ENCODE assay signal across 26 mouse cellular contexts in the genomic region with DNA sequence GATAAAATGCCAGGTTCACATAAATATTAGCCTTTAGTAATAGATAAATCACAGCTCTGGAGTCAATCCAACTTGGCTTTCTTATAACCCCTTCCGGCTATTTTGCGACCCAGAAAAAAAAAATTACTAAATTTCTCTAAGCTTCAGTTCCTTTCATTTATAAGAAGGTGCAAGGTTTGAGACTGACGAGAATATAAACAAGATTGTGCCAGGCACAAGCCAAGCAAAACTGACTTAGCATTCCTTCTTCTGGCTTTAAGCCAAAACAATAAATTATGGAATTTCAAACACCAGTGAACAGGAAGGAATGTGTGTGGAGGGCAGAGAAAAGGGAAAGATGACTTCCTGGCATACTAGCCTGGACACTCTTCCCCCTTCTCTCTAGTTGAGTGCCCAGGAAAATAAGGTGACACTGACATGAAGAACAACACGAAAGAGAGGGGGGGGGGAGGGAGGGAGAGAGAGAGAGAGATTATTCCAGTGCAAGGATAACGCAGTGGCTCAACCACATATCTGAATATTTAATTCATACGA. TPM values are rescaled to one million over a fixed set of nuclear protein-coding genes. Genes with fewer than 3 reads are reported as not detected.
DNase-seq lines count a peak whose midpoint lies in the region; ATAC-seq lines count a peak whose summit lies in the region.
"Had no signal": no experiment of that assay in that cellular context is flagged by ENCODE, and none has a peak within 500 bp of the region (broad histone marks: within the 10 kb centered on the region; RNA-seq: fewer than 3 reads in every experiment).

No protein-coding gene starts in this region.

- no peak overlapping the region for H3K27ac ChIP-seq in kidney, embryonic 16.5 days (ENCODE audit: low read length)
- H3K27ac ChIP-seq: embryonic facial prominence, embryonic 15.5 days; hindbrain, embryonic 10.5 days; hindbrain, postnatal 0 days; limb, embryonic 15.5 days; liver, embryonic 14.5 days; midbrain, embryonic 15.5 days; neural tube, embryonic 13.5 days had no signal

- 46% methylated on average over 6 of the region's 6 CpGs for WGBS in kidney, embryonic 16.5 days

- H3K9me3 ChIP-seq in kidney, embryonic 16.5 days (ENCODE audit: low read length) = peaks cover 13% of the 10 kb centered on the region
- H3K9me3 ChIP-seq: embryonic facial prominence, embryonic 15.5 days; limb, embryonic 15.5 days; midbrain, embryonic 15.5 days had no signal

- peaks cover 4% of the 10 kb centered on the region; the same call in 1 of the 2 replicates for H3K4me1 ChIP-seq in kidney, embryonic 16.5 days (ENCODE audit: insufficient read depth, low read length)
- H3K4me1 ChIP-seq: embryonic facial prominence, embryonic 15.5 days; heart, embryonic 12.5 days; hindbrain, embryonic 10.5 days; limb, embryonic 15.5 days; midbrain, embryonic 15.5 days; neural tube, embryonic 13.5 days had no signal

- no peak for DNase-seq in kidney, postnatal 4 days
- DNase-seq in 3T3-L1 (ENCODE audit: low read depth, low spot score) (peak; percentile 6), MN1 (ENCODE audit: low spot score) (peak; percentile 56)
- peak; percentile 21 for DNase-seq in fat pad, adult 2 months (ENCODE audit: extremely low read depth, low read depth, low spot score)
- DNase-seq in adrenal gland, postnatal 25 days = no peak
- DNase-seq: cerebellum, adult 2 months; cerebellum, postnatal 36 days; embryo, embryonic 11 days; forebrain, postnatal 0 days; gastrocnemius, postnatal 25 days; heart, postnatal 10 days; retina, postnatal 1 day; right cerebral cortex, postnatal 25 days; spleen, adult 18-20 months had no signal

- no peak overlapping the region for H3K4me2 ChIP-seq in kidney, embryonic 16.5 days (replicated peaks; ENCODE audit: low read depth, low read length)
- H3K4me2 ChIP-seq: embryonic facial prominence, embryonic 15.5 days; heart, embryonic 12.5 days; limb, embryonic 15.5 days; midbrain, embryonic 15.5 days; neural tube, embryonic 13.5 days had no signal

- no peaks in the 10 kb centered on the region for H3K36me3 ChIP-seq in kidney, embryonic 16.5 days (ENCODE audit: insufficient read depth, low read length)
- H3K36me3 ChIP-seq: embryonic facial prominence, embryonic 15.5 days; heart, embryonic 12.5 days; hindbrain, embryonic 10.5 days; limb, embryonic 15.5 days; midbrain, embryonic 15.5 days; neural tube, embryonic 13.5 days had no signal

- peak; percentile 69; the same call in 1 of the 2 replicates for ATAC-seq in kidney, embryonic 16.5 days (ENCODE audit: low FRiP score, low TSS enrichment)
- no peak for ATAC-seq in frontal cortex, adult (ENCODE audit: low TSS enrichment)
- ATAC-seq: forebrain, postnatal 0 days; hindbrain, postnatal 0 days; intestine, embryonic 16.5 days; midbrain, embryonic 15.5 days had no signal

- no peak overlapping the region for H3K9ac ChIP-seq in kidney, embryonic 16.5 days (replicated peaks; ENCODE audit: low read length)
- H3K9ac ChIP-seq: embryonic facial prominence, embryonic 15.5 days; forebrain, postnatal 0 days; heart, embryonic 12.5 days; limb, embryonic 15.5 days; liver, embryonic 14.5 days; midbrain, embryonic 15.5 days; neural tube, embryonic 13.5 days had no signal

- no peaks in the 10 kb centered on the region for H3K27me3 ChIP-seq in kidney, embryonic 16.5 days (ENCODE audit: insufficient read depth, low read length)
- H3K27me3 ChIP-seq: embryonic facial prominence, embryonic 15.5 days; heart, embryonic 12.5 days; limb, embryonic 15.5 days; midbrain, embryonic 15.5 days; neural tube, embryonic 13.5 days had no signal

- H3K4me3 ChIP-seq in kidney, embryonic 16.5 days (ENCODE audit: low read length) = no peak overlapping the region
- H3K4me3 ChIP-seq: embryonic facial prominence, embryonic 15.5 days; heart, embryonic 12.5 days; hindbrain, embryonic 10.5 days; limb, embryonic 15.5 days; midbrain, embryonic 15.5 days; neural tube, embryonic 13.5 days had no signal

RNA-seq across cellular contexts. Expression of a gene that starts 13.1 kb away (rescaled TPM):
- 9.4 and 13.8 TPM in 2 replicates for polyA plus RNA-seq in kidney, embryonic 16.5 days (2015; fragmentation: Nextera tagmentation; extraction: Ambion mirVana)
- 13.2 and 13.6 TPM in 2 replicates for total RNA-seq in adrenal gland, postnatal 25 days (2021)
- total RNA-seq: megakaryocyte-erythroid progenitor cell, adult 5-6 weeks had no signal

Comparison
In these comparisons a context has a peak if more than half of its experiments do, and no peak if none do; other contexts are left out.
1. DNase-seq: peak in 3T3-L1 (single experiment), MN1 (single experiment) and fat pad, adult 2 months (single experiment); none in kidney, postnatal 4 days (0 of 2) and adrenal gland, postnatal 25 days (single experiment).